Mouse (Mus musculus): ENCODE results near the gene Crx.

The Crx gene

GRCm38 (mm10) chr7:15839578-15839977 lies 40.2 kb downstream of the Crx start, which contains the start of gene Obox6:
Gene Obox6, minus strand, starts transcription at chr7:15839678.
- no peak for DNase-seq

All from lung, postnatal 14 days (tissue).